Mouse (Mus musculus): ENCODE measurements around the gene Asf1b. TPM values are rescaled to one million over a fixed set of nuclear protein-coding genes. Genes with fewer than 3 reads are reported as not detected.

Gene Asf1b
- polyA plus RNA-seq, 1 experiment from 2014 or later, result 16.6 TPM

- no peaks in the 10 kb centered on the region for H3K27me3 ChIP-seq (ENCODE audit: control insufficient read depth, insufficient read depth, low read length)
- DNase-seq (ENCODE audit: low spot score) (no peak), ATAC-seq (ENCODE audit: low FRiP score, low TSS enrichment) (no peak)
- H3K36me3 ChIP-seq (ENCODE audit: control insufficient read depth, insufficient read depth, low read length), result no peaks in the 10 kb centered on the region
- H3K27ac ChIP-seq (replicated peaks), result no peak overlapping the region
- TF ChIP-seq CTCF (IDR thresholded peaks at IDR 0.05; ENCODE audit: low read depth) (no peak), EP300 (optimal IDR thresholded peaks at IDR 0.05) (no peak)
- no peak overlapping the region for H3K4me2 ChIP-seq (replicated peaks; ENCODE audit: low read depth)
- H3K4me3 ChIP-seq (ENCODE audit: low read depth, low read length), result no peak overlapping the region
- H3K9me3 ChIP-seq (ENCODE audit: control insufficient read depth, low read length), result no peaks in the 10 kb centered on the region
- H3K4me1 ChIP-seq (replicated peaks; ENCODE audit: control insufficient read depth, insufficient read depth), result no peaks in the 10 kb centered on the region
- WGBS, result 42% methylated on average over 5 of the region's 5 CpGs
- H3K9ac ChIP-seq (ENCODE audit: low read length), result no peak overlapping the region
Observed at GRCm38 (mm10) chr8:83914860-83915259, 40.4 kb upstream of the Asf1b start.

- Histone ChIP-seq H3K9ac (ENCODE audit: low read length) (no peak overlapping the region), H3K36me3 (ENCODE audit: control insufficient read depth, insufficient read depth, low read length) (0 out of 2 replicates have a peak, but pooled peaks cover 1% of the 10 kb centered on the region), H3K4me1 (replicated peaks; ENCODE audit: control insufficient read depth, insufficient read depth) (no peaks in the 10 kb centered on the region), H3K4me2 (replicated peaks; ENCODE audit: low read depth) (no peak overlapping the region), H3K9me3 (ENCODE audit: control insufficient read depth, low read length) (no peaks in the 10 kb centered on the region), H3K27ac (replicated peaks) (no peak overlapping the region), H3K4me3 (ENCODE audit: low read depth, low read length) (no peak overlapping the region), H3K27me3 (ENCODE audit: control insufficient read depth, insufficient read depth, low read length) (no peaks in the 10 kb centered on the region)
- TF ChIP-seq EP300 (optimal IDR thresholded peaks at IDR 0.05) (no peak), CTCF (IDR thresholded peaks at IDR 0.05; ENCODE audit: low read depth) (no peak)
- WGBS, result 68% methylated on average over 5 of the region's 5 CpGs
- DNase-seq (ENCODE audit: low spot score) (no peak), ATAC-seq (ENCODE audit: low FRiP score, low TSS enrichment) (no peak)
Observed at GRCm38 (mm10) chr8:83916015-83916414, 39.3 kb upstream of the Asf1b start.

- Histone ChIP-seq H3K27ac (replicated peaks) (no peak overlapping the region), H3K4me3 (ENCODE audit: low read depth, low read length) (no peak overlapping the region), H3K27me3 (ENCODE audit: control insufficient read depth, insufficient read depth, low read length) (no peaks in the 10 kb centered on the region), H3K4me2 (replicated peaks; ENCODE audit: low read depth) (no peak overlapping the region), H3K9me3 (ENCODE audit: control insufficient read depth, low read length) (no peaks in the 10 kb centered on the region), H3K36me3 (ENCODE audit: control insufficient read depth, insufficient read depth, low read length) (0 out of 2 replicates have a peak, but pooled peaks cover 4% of the 10 kb centered on the region), H3K4me1 (replicated peaks; ENCODE audit: control insufficient read depth, insufficient read depth) (no peaks in the 10 kb centered on the region), H3K9ac (ENCODE audit: low read length) (no peak overlapping the region)
- no peak for ATAC-seq (ENCODE audit: low FRiP score, low TSS enrichment)
- no peak for DNase-seq (ENCODE audit: low spot score)
- TF ChIP-seq EP300 (optimal IDR thresholded peaks at IDR 0.05) (no peak), CTCF (IDR thresholded peaks at IDR 0.05; ENCODE audit: low read depth) (no peak)
- 75% methylated on average over 6 of the region's 6 CpGs for WGBS
Observed at GRCm38 (mm10) chr8:83917566-83917965, 37.7 kb upstream of the Asf1b start.

GRCm38 (mm10) chr8:83921558-83921957 is 33.7 kb upstream of the Asf1b start:
- 74% methylated on average over 3 of the region's 3 CpGs for WGBS
- no peak overlapping the region for H3K27ac ChIP-seq (replicated peaks)
- H3K36me3 ChIP-seq (ENCODE audit: control insufficient read depth, insufficient read depth, low read length), result 0 out of 2 replicates have a peak, but pooled peaks cover 4% of the 10 kb centered on the region
- 0 out of 2 replicates have a peak, but pooled peaks have one; percentile 28 for ATAC-seq (ENCODE audit: low FRiP score, low TSS enrichment)
- no peaks in the 10 kb centered on the region for H3K4me1 ChIP-seq (replicated peaks; ENCODE audit: control insufficient read depth, insufficient read depth)
- H3K4me2 ChIP-seq (replicated peaks; ENCODE audit: low read depth), result no peak overlapping the region
- TF ChIP-seq EP300 (optimal IDR thresholded peaks at IDR 0.05) (no peak), CTCF (IDR thresholded peaks at IDR 0.05; ENCODE audit: low read depth) (peak; percentile 94)
- H3K9ac ChIP-seq (ENCODE audit: low read length), result no peak overlapping the region
- H3K27me3 ChIP-seq (ENCODE audit: control insufficient read depth, insufficient read depth, low read length), result no peaks in the 10 kb centered on the region
- peak; percentile 78 for DNase-seq (ENCODE audit: low spot score)
- no peak overlapping the region for H3K4me3 ChIP-seq (ENCODE audit: low read depth, low read length)
- H3K9me3 ChIP-seq (ENCODE audit: control insufficient read depth, low read length), result no peaks in the 10 kb centered on the region

GRCm38 (mm10) chr8:83922727-83923126 is 32.6 kb upstream of the Asf1b start:
- 92% methylated on average over 8 of the region's 8 CpGs for WGBS
- no peak overlapping the region for H3K4me2 ChIP-seq (replicated peaks; ENCODE audit: low read depth)
- H3K9ac ChIP-seq (ENCODE audit: low read length), result no peak overlapping the region
- no peak overlapping the region for H3K27ac ChIP-seq (replicated peaks)
- no peak overlapping the region for H3K4me3 ChIP-seq (ENCODE audit: low read depth, low read length)
- peaks cover 4% of the 10 kb centered on the region; the same call in 1 of the 2 replicates for H3K36me3 ChIP-seq (ENCODE audit: control insufficient read depth, insufficient read depth, low read length)
- ATAC-seq (ENCODE audit: low FRiP score, low TSS enrichment) (no peak), DNase-seq (ENCODE audit: low spot score) (no peak)
- no peak for TF ChIP-seq CTCF (IDR thresholded peaks at IDR 0.05; ENCODE audit: low read depth)
- TF ChIP-seq EP300 (optimal IDR thresholded peaks at IDR 0.05), result no peak
- no peaks in the 10 kb centered on the region for H3K9me3 ChIP-seq (ENCODE audit: control insufficient read depth, low read length)
- no peaks in the 10 kb centered on the region for H3K4me1 ChIP-seq (replicated peaks; ENCODE audit: control insufficient read depth, insufficient read depth)
- H3K27me3 ChIP-seq (ENCODE audit: control insufficient read depth, insufficient read depth, low read length), result no peaks in the 10 kb centered on the region

GRCm38 (mm10) chr8:83924585-83924984 is 30.7 kb upstream of the Asf1b start:
- WGBS, result 82% methylated on average over 5 of the region's 5 CpGs
- no peaks in the 10 kb centered on the region for H3K9me3 ChIP-seq (ENCODE audit: control insufficient read depth, low read length)
- no peak overlapping the region for H3K4me3 ChIP-seq (ENCODE audit: low read depth, low read length)
- no peaks in the 10 kb centered on the region for H3K4me1 ChIP-seq (replicated peaks; ENCODE audit: control insufficient read depth, insufficient read depth)
- no peak for ATAC-seq (ENCODE audit: low FRiP score, low TSS enrichment)
- DNase-seq (ENCODE audit: low spot score), result no peak
- peaks cover 7% of the 10 kb centered on the region; the same call in 1 of the 2 replicates for H3K36me3 ChIP-seq (ENCODE audit: control insufficient read depth, insufficient read depth, low read length)
- no peak overlapping the region for H3K9ac ChIP-seq (ENCODE audit: low read length)
- H3K27me3 ChIP-seq (ENCODE audit: control insufficient read depth, insufficient read depth, low read length), result no peaks in the 10 kb centered on the region
- TF ChIP-seq EP300 (optimal IDR thresholded peaks at IDR 0.05), result no peak
- TF ChIP-seq CTCF (IDR thresholded peaks at IDR 0.05; ENCODE audit: low read depth), result no peak
- H3K27ac ChIP-seq (replicated peaks), result no peak overlapping the region
- H3K4me2 ChIP-seq (replicated peaks; ENCODE audit: low read depth), result no peak overlapping the region

All from stomach, postnatal 0 days (tissue).